9 mouse cellular contexts compared by ENCODE assay signal in genomic region chr11:59787199-59787781, GRCm38 (mm10). TPM values are rescaled to one million over a fixed set of nuclear protein-coding genes. Genes with fewer than 3 reads are reported as not detected.
A peak's percentile ranks its signal among the peaks of the same experiment; 100 is the strongest.
DNase-seq lines count a peak whose midpoint lies in the region; ATAC-seq and TF ChIP-seq lines count a peak whose summit lies in the region.
"Had no signal": no experiment of that assay in that cellular context is flagged by ENCODE, and none has a peak within 500 bp of the region (broad histone marks: within the 10 kb centered on the region; RNA-seq: fewer than 3 reads in every experiment).

Gene Pld6, minus strand, starts transcription at chr11:59787645.

- peak; percentile 66 for DNase-seq in gastrocnemius, adult 2 months
- no peak for DNase-seq in gastrocnemius, adult 18-20 months (ENCODE audit: low spot score)
- peak; percentile 79 for DNase-seq in embryo, embryonic 10.5 days (ENCODE audit: low spot score)
- DNase-seq in kidney, postnatal 10 days = peak; percentile 78
- peak; percentile 81 for DNase-seq in lung, postnatal 36 days
- peak; percentile 67 for DNase-seq in ovary, postnatal 36 days (ENCODE audit: low spot score)
- DNase-seq in thymus, postnatal 36 days = peak; percentile 64 to 67

- 1% methylated on average over 51 of the region's 51 CpGs for WGBS in heart, embryonic 15.5 days

- H3K9me3 ChIP-seq in heart, embryonic 15.5 days (replicated peaks) = no peaks in the 10 kb centered on the region

- peak; percentile 79 for ATAC-seq in heart, embryonic 15.5 days (replicated peaks; ENCODE audit: insufficient number of reproducible peaks, insufficient read depth, low FRiP score, low read depth)

- 0 out of 2 replicates have a peak, but pooled peaks cover 3% of the 10 kb centered on the region for H3K27me3 ChIP-seq in heart, embryonic 15.5 days

- peaks cover 14% of the 10 kb centered on the region for H3K36me3 ChIP-seq in heart, embryonic 15.5 days

- TF ChIP-seq CTCF in gastrocnemius, adult 2 months (IDR thresholded peaks at IDR 0.05) = no peak

- intact Hi-C loops in gastrocnemius, adult 2 months (cut with DNase I) = no loop called here

- peaks cover 16% of the 10 kb centered on the region for H3K4me1 ChIP-seq in heart, embryonic 15.5 days (replicated peaks)

- peak within 1 kb of the TSS; percentile 67 for H3K9ac ChIP-seq in heart, embryonic 15.5 days

- peak within 1 kb of the TSS; percentile 97 for H3K4me2 ChIP-seq in heart, embryonic 15.5 days

- peak within 1 kb of the TSS; percentile 68 for H3K4me3 ChIP-seq in gastrocnemius, adult 2 months
- H3K4me3 ChIP-seq in heart, embryonic 15.5 days = peak within 1 kb of the TSS; percentile 51

- H3K27ac ChIP-seq in gastrocnemius, adult 2 months = no peak within 1 kb of the TSS
- 0 out of 2 replicates have a peak within 1 kb of the TSS, but pooled peaks have one; percentile 37 for H3K27ac ChIP-seq in heart, embryonic 15.5 days

RNA-seq across cellular contexts. Expression of gene Pld6, which starts in this region (rescaled TPM):
- not detected for total RNA-seq in gastrocnemius, adult 2 months (2021)
- not detected for total RNA-seq in gastrocnemius, adult 18-20 months (2021)
- polyA plus RNA-seq in heart, embryonic 15.5 days (2015; fragmentation: Nextera tagmentation; extraction: Ambion mirVana) = 3.4 and 4.9 TPM in 2 replicates
- total RNA-seq: G1E had no signal
- polyA plus RNA-seq: G1E had no signal

Comparison
In these comparisons a context has a peak if more than half of its experiments do, and no peak if none do; other contexts are left out.
1. Peak in DNase-seq and H3K4me3 ChIP-seq in gastrocnemius, adult 2 months; RNA of the gene not detected or under 1 TPM.